Mouse (Mus musculus) right cerebral cortex, postnatal 25 days (tissue): ENCODE data around the gene Cbx8.
A peak's percentile ranks its signal among the peaks of the same experiment; 100 is the strongest.

Experiments used
- DNase-seq: peaks from one replicate; pipeline ENCODE4 v3.0.0; 2022

Gene Cbx8

GRCm38 (mm10) chr11:119040600-119041324 lies at the start of gene Cbx8:
Gene Cbx8 (minus strand): TSS chr11:119040969.
- peak; percentile 100 for DNase-seq

GRCm38 (mm10) chr11:119090076-119090960 lies 49.5 kb upstream of the Cbx8 start:
- DNase-seq: no peak

- DNase-seq: no peak
These were observed 48.7 kb upstream of the Cbx8 start for GRCm38 (mm10) chr11:119089235-119090075.

GRCm38 (mm10) chr11:119088391-119089234 lies 47.8 kb upstream of the Cbx8 start:
- no peak for DNase-seq

- DNase-seq: no peak
These were observed 46.7 kb upstream of the Cbx8 start for GRCm38 (mm10) chr11:119087301-119088082.

- peak; percentile 92 for DNase-seq
These were observed 45.6 kb upstream of the Cbx8 start, which contains the start of gene Cbx4 for GRCm38 (mm10) chr11:119086144-119086971. Gene Cbx4 (minus strand): TSS chr11:119086221.

GRCm38 (mm10) chr11:119085279-119086062 lies 44.7 kb upstream of the Cbx8 start:
- peak; percentile 78 for DNase-seq

- DNase-seq: no peak
These were observed 43.9 kb upstream of the Cbx8 start for GRCm38 (mm10) chr11:119084446-119085278.

- DNase-seq: no peak
These were observed 43.1 kb upstream of the Cbx8 start for GRCm38 (mm10) chr11:119083724-119084445.

- no peak for DNase-seq
These were observed 42.1 kb upstream of the Cbx8 start for GRCm38 (mm10) chr11:119082638-119083599.

GRCm38 (mm10) chr11:119081839-119082637 lies 41.3 kb upstream of the Cbx8 start:
- DNase-seq: no peak

GRCm38 (mm10) chr11:119081148-119081838 lies 40.5 kb upstream of the Cbx8 start:
- no peak for DNase-seq

GRCm38 (mm10) chr11:119080461-119081147 lies 39.8 kb upstream of the Cbx8 start:
- DNase-seq: no peak

- DNase-seq: no peak
These were observed 38.7 kb upstream of the Cbx8 start for GRCm38 (mm10) chr11:119079445-119079837.
